Mouse (Mus musculus): Measurements from ENCODE around the gene Chchd1. TPM values are rescaled to one million over a fixed set of nuclear protein-coding genes. Genes with fewer than 3 reads are reported as not detected.
A peak's percentile ranks its signal among the peaks of the same experiment; 100 is the strongest.

Chchd1 gene
- total and polyA plus RNA-seq, 3 experiments: 157 to 402 (median 184) TPM

DNA sequence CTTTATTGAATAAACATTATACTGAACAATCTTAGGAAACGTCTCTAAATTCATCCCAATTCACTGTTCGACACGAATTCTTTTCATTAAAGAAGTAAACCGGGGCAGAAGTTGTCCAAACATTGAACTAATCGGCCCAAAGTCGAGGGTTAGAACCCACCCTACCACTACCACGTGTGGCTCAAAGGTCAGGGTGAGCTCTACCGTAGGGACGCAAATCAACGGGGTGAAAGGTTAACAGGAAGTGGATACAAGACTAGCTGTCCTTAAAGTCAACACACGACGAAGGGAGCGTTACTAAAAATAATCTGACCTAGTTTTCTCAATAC is 29.1 kb upstream of the Chchd1 start:
- dilution Hi-C loops (cut with MboI; ENCODE audit: extremely low pct_ligation_motif_present, extremely low pct_unique_long_range_greater_than_20kb, low sequenced_read_pairs): no loop called here

DNA sequence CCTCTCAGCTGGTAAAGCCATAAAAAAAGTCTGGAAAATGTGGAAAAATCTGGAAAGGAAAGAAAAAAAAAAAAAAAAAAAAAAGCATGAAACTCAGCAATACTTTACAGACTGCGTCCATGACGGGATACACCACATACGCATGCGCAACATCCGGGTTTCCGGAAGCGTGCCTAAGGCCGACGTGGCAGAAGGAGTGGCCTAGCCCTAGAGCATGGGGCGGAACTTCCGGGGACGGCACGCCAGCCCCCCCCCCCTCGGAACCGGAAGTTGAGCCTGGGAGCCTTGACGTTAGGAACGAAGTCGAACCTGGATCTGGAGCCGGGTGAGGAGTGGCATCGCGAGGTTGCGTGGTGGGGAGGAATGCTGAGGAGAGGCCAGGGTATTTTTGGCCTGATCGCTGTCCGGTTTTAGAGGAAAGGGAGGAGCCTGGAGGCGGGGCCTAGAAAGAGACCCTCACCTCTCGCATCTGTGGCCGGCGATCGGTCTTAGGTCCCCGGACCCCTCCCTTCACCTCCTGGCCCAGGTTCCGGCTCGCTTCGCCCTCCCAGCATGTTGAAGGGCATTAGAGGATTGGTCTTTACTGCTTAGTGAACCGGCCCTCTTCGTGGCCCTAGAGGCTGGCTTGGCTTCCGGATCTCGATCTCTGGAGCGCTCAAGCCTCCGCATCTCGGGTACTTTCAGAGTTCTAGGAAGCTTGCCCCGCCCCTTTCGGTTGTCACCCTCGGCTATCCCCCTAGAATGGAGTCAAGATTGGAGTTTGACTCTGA is 28.6 kb upstream of the Chchd1 start, which contains the start of gene Sec24c:
Sec24c (plus strand) TSS at position 245 of the 770 bp plus-strand sequence.
- Histone ChIP-seq H3K36me3 (replicated peaks in 1 of 2; ENCODE audit: control insufficient read depth in 1 of 2, insufficient read depth in 1 of 2, low read length in 1 of 2) (peaks cover 34 to 45% of the 10 kb centered on the region in 2 experiments), H3K27ac (ENCODE audit: insufficient read depth, low read depth) (peak within 1 kb of the TSS; percentile 81), H3K9me3 (replicated peaks; ENCODE audit: low read length) (peaks cover 9% of the 10 kb centered on the region), H3K9ac (ENCODE audit: insufficient read depth, low read depth) (peak within 1 kb of the TSS; percentile 88), H3K4me3 (replicated peaks in 1 of 3; ENCODE audit: low read depth in 2 of 3, low read length in 2 of 3, poor library complexity in 1 of 3) (peak within 1 kb of the TSS; percentile 62 to 78 (median 68)), H3K79me2 (replicated peaks; ENCODE audit: control insufficient read depth, extremely low read depth, insufficient read depth, poor library complexity, severe bottlenecking) (peaks cover 33% of the 10 kb centered on the region), H3K4me1 (ENCODE audit: control insufficient read depth in 1 of 2, insufficient read depth in 2 of 2) (peaks cover 0 to 10% of the 10 kb centered on the region in 2 experiments; a peak in 2 of 4 replicates), H3K4me2 (ENCODE audit: insufficient read depth, low read depth, poor library complexity, severe bottlenecking) (peak within 1 kb of the TSS; percentile 88), H3K27me3 (replicated peaks) (no peaks in the 10 kb centered on the region)
- in situ Hi-C loops (cut with MboI; ENCODE audit: low pct_ligation_motif_present, low pct_unique_long_range_greater_than_20kb, low sequenced_read_pairs): loop anchor here (10.0 kb wide), 1 partner anchor 279 kb away; the partner anchor contains the start of gene Mrps16
- peak; percentile 99 for DNase-seq (ENCODE audit: extremely low read depth)
- dilution Hi-C loops (cut with MboI; ENCODE audit: extremely low pct_ligation_motif_present, extremely low pct_unique_long_range_greater_than_20kb, low sequenced_read_pairs): no loop called here
- TF ChIP-seq CHD2 (IDR thresholded peaks at IDR 0.05; ENCODE audit: low read length) (peak; percentile 80), POLR2A (IDR thresholded peaks at IDR 0.05; ENCODE audit: low read depth, low read length) (peak; percentile 73), PAX5 (IDR thresholded peaks at IDR 0.05; ENCODE audit: low read length) (no peak), CHD1 (IDR thresholded peaks at IDR 0.05; ENCODE audit: low read depth, low read length) (no peak), HCFC1 (IDR thresholded peaks at IDR 0.05; ENCODE audit: low read depth, low read length) (peak; percentile 86), RAD21 (IDR thresholded peaks at IDR 0.05; ENCODE audit: low read depth, low read length) (no peak), SIN3A (IDR thresholded peaks at IDR 0.05; ENCODE audit: low read length) (peak; percentile 98), ELF1 (IDR thresholded peaks at IDR 0.05; ENCODE audit: low read depth, low read length) (peak; percentile 97), IRF4 (IDR thresholded peaks at IDR 0.05; ENCODE audit: low read depth, low read length) (peak; percentile 50; the same call in 1 of the 2 replicates), MXI1 (IDR thresholded peaks at IDR 0.05; ENCODE audit: low read depth, low read length) (peak; percentile 73), EP300 (IDR thresholded peaks at IDR 0.05; ENCODE audit: low read length) (no peak), ZKSCAN1 (IDR thresholded peaks at IDR 0.05; ENCODE audit: borderline replicate concordance, low read depth, low read length) (no peak), ZMIZ1 (IDR thresholded peaks at IDR 0.05; ENCODE audit: low read depth, low read length) (peak; percentile 73), JUN (IDR thresholded peaks at IDR 0.05; ENCODE audit: insufficient read depth, low read depth, low read length) (no peak), TCF12 (IDR thresholded peaks at IDR 0.05; ENCODE audit: low read depth, low read length) (peak; percentile 77), JUND (conservative IDR thresholded peaks at IDR 0.05; ENCODE audit: low read depth, low read length) (no peak), NRF1 (IDR thresholded peaks at IDR 0.05; ENCODE audit: low read depth, low read length) (peak; percentile 97), TBP (conservative IDR thresholded peaks at IDR 0.05; ENCODE audit: low read depth, low read length) (peak; percentile 88), MAFK (IDR thresholded peaks at IDR 0.05; ENCODE audit: insufficient replicate concordance, low read length) (peak; percentile 4; the same call in 1 of the 2 replicates), USF2 (conservative IDR thresholded peaks at IDR 0.05; ENCODE audit: low read depth, low read length) (no peak), E2F4 (IDR thresholded peaks at IDR 0.05; ENCODE audit: insufficient replicate concordance, low read depth, low read length) (no peak), MAX (IDR thresholded peaks at IDR 0.05; ENCODE audit: low read length) (peak; percentile 5; the same call in 1 of the 2 replicates), ZC3H11A (IDR thresholded peaks at IDR 0.05; ENCODE audit: low read depth, low read length) (no peak), USF1 (IDR thresholded peaks at IDR 0.05; ENCODE audit: low read depth, low read length) (no peak), NELFE (IDR thresholded peaks at IDR 0.05; ENCODE audit: low read depth, low read length) (peak; percentile 69)

More for the DNA sequence above, 29.1 kb upstream of the Chchd1 start:
- H3K9ac ChIP-seq (ENCODE audit: insufficient read depth, low read depth): peak overlapping the region; percentile 45
- peaks cover 0 to 9% of the 10 kb centered on the region in 2 experiments; a peak in 2 of 4 replicates for H3K4me1 ChIP-seq (ENCODE audit: control insufficient read depth in 1 of 2, insufficient read depth in 2 of 2)
- 0 out of 2 replicates have a peak overlapping the region, but pooled peaks have one; percentile 37 for H3K27ac ChIP-seq (ENCODE audit: insufficient read depth, low read depth)
- peak overlapping the region; percentile 33 to 62 (median 60) for H3K4me3 ChIP-seq (replicated peaks in 1 of 3; ENCODE audit: low read depth in 2 of 3, low read length in 2 of 3, poor library complexity in 1 of 3)
- peaks cover 29 to 39% of the 10 kb centered on the region in 2 experiments for H3K36me3 ChIP-seq (replicated peaks in 1 of 2; ENCODE audit: control insufficient read depth in 1 of 2, insufficient read depth in 1 of 2, low read length in 1 of 2)
- peak overlapping the region; percentile 88; the same call in 1 of the 2 replicates for H3K4me2 ChIP-seq (ENCODE audit: insufficient read depth, low read depth, poor library complexity, severe bottlenecking)
- DNase-seq (ENCODE audit: extremely low read depth): no peak
- in situ Hi-C loops (cut with MboI; ENCODE audit: low pct_ligation_motif_present, low pct_unique_long_range_greater_than_20kb, low sequenced_read_pairs): loop anchor here (10.0 kb wide), 1 partner anchor 279 kb away; the partner anchor contains the start of gene Mrps16
- H3K9me3 ChIP-seq (replicated peaks; ENCODE audit: low read length): peaks cover 9% of the 10 kb centered on the region
- TF ChIP-seq BHLHE40 (IDR thresholded peaks at IDR 0.05; ENCODE audit: low read depth, low read length): no peak
- peak; percentile 11; the same call in 1 of the 2 replicates for TF ChIP-seq NELFE (IDR thresholded peaks at IDR 0.05; ENCODE audit: low read depth, low read length)
- peak; percentile 99 for TF ChIP-seq MYC (IDR thresholded peaks at IDR 0.05; ENCODE audit: low read depth, low read length)
- TF ChIP-seq ELF1 (IDR thresholded peaks at IDR 0.05; ENCODE audit: low read depth, low read length): no peak
- no peak for TF ChIP-seq ZKSCAN1 (IDR thresholded peaks at IDR 0.05; ENCODE audit: borderline replicate concordance, low read depth, low read length)
- peak; percentile 62; the same call in 1 of the 2 replicates for TF ChIP-seq MEF2A (IDR thresholded peaks at IDR 0.05; ENCODE audit: borderline replicate concordance, low read depth, low read length)
- TF ChIP-seq USF2 (conservative IDR thresholded peaks at IDR 0.05; ENCODE audit: low read depth, low read length): 0 out of 2 replicates have a peak, but pooled peaks have one; percentile 46
- TF ChIP-seq MAX (IDR thresholded peaks at IDR 0.05; ENCODE audit: low read length): peak; percentile 96
- TF ChIP-seq ETS1 (conservative IDR thresholded peaks at IDR 0.05; ENCODE audit: low read depth, low read length): 0 out of 2 replicates have a peak, but pooled peaks have one; percentile 15
- peak; percentile 95 for TF ChIP-seq MXI1 (IDR thresholded peaks at IDR 0.05; ENCODE audit: low read depth, low read length)
- peak; percentile 66; the same call in 1 of the 2 replicates for TF ChIP-seq POLR2AphosphoS2 (IDR thresholded peaks at IDR 0.05; ENCODE audit: low read depth, low read length)
- TF ChIP-seq MAZ (IDR thresholded peaks at IDR 0.05; ENCODE audit: low read depth, low read length): no peak
- TF ChIP-seq ZMIZ1 (IDR thresholded peaks at IDR 0.05; ENCODE audit: low read depth, low read length): no peak
- TF ChIP-seq USF1 (IDR thresholded peaks at IDR 0.05; ENCODE audit: low read depth, low read length): peak; percentile 31
- no peak for TF ChIP-seq PAX5 (IDR thresholded peaks at IDR 0.05; ENCODE audit: low read length)
- no peaks in the 10 kb centered on the region for H3K27me3 ChIP-seq (replicated peaks)
- H3K79me2 ChIP-seq (replicated peaks; ENCODE audit: control insufficient read depth, extremely low read depth, insufficient read depth, poor library complexity, severe bottlenecking): peaks cover 33% of the 10 kb centered on the region
